ENCODE assay signal across 21 mouse cellular contexts in genomic region chr6:57811748-57812730, GRCm38 (mm10). TPM values are rescaled to one million over a fixed set of nuclear protein-coding genes. Genes with fewer than 3 reads are reported as not detected.
DNase-seq lines count a peak whose midpoint lies in the region; ATAC-seq lines count a peak whose summit lies in the region.
"Had no signal": no experiment of that assay in that cellular context is flagged by ENCODE, and none has a peak within 500 bp of the region (broad histone marks: within the 10 kb centered on the region; RNA-seq: fewer than 3 reads in every experiment).

No protein-coding gene starts in this region.

- H3K9ac ChIP-seq in hindbrain, embryonic 15.5 days = no peak overlapping the region
- H3K9ac ChIP-seq in hindbrain, embryonic 16.5 days (ENCODE audit: low read depth, low read length) = no peak overlapping the region
- no peak overlapping the region for H3K9ac ChIP-seq in neural tube, embryonic 15.5 days (replicated peaks)
- H3K9ac ChIP-seq in midbrain, embryonic 16.5 days (ENCODE audit: low read depth, low read length) = no peak overlapping the region
- H3K9ac ChIP-seq: forebrain, embryonic 13.5 days; heart, embryonic 13.5 days; hindbrain, embryonic 13.5 days; liver, embryonic 15.5 days had no signal

- no peaks in the 10 kb centered on the region for H3K36me3 ChIP-seq in hindbrain, embryonic 15.5 days
- H3K36me3 ChIP-seq in hindbrain, embryonic 16.5 days (ENCODE audit: control insufficient read depth, insufficient read depth, low read length) = peaks cover 2% of the 10 kb centered on the region; the same call in 1 of the 2 replicates
- peaks cover 9% of the 10 kb centered on the region for H3K36me3 ChIP-seq in neural tube, embryonic 15.5 days
- H3K36me3 ChIP-seq in midbrain, embryonic 16.5 days (ENCODE audit: control insufficient read depth, insufficient read depth, low read length) = no peaks in the 10 kb centered on the region
- H3K36me3 ChIP-seq: liver, embryonic 15.5 days had no signal

- H3K4me1 ChIP-seq in hindbrain, embryonic 15.5 days (replicated peaks) = no peaks in the 10 kb centered on the region
- no peaks in the 10 kb centered on the region for H3K4me1 ChIP-seq in hindbrain, embryonic 16.5 days (ENCODE audit: control insufficient read depth, insufficient read depth, low read depth, low read length)
- no peaks in the 10 kb centered on the region for H3K4me1 ChIP-seq in neural tube, embryonic 15.5 days
- H3K4me1 ChIP-seq in midbrain, embryonic 16.5 days (ENCODE audit: control insufficient read depth, insufficient read depth, low read length) = no peaks in the 10 kb centered on the region
- H3K4me1 ChIP-seq: forebrain, embryonic 13.5 days; hindbrain, embryonic 13.5 days had no signal

- DNase-seq in 3T3-L1 (ENCODE audit: low read depth, low spot score) = peak; percentile 88
- DNase-seq in fat pad, adult 2 months (ENCODE audit: extremely low read depth, low read depth, low spot score) = peak; percentile 73
- no peak for DNase-seq in frontal cortex, postnatal 14 days (ENCODE audit: low spot score in 2 of 2)
- DNase-seq: cerebellum, adult 2 months; gastrocnemius, postnatal 10 days; retina, postnatal 1 day; spleen, adult 18-20 months had no signal

- 88% methylated on average over 3 of the region's 3 CpGs for WGBS in hindbrain, embryonic 15.5 days
- 90% methylated on average over 3 of the region's 3 CpGs for WGBS in hindbrain, embryonic 16.5 days
- 90% methylated on average over 3 of the region's 3 CpGs for WGBS in neural tube, embryonic 15.5 days
- 95% methylated on average over 3 of the region's 3 CpGs for WGBS in midbrain, embryonic 16.5 days

- no peaks in the 10 kb centered on the region for H3K27me3 ChIP-seq in hindbrain, embryonic 15.5 days
- no peaks in the 10 kb centered on the region for H3K27me3 ChIP-seq in hindbrain, embryonic 16.5 days (replicated peaks; ENCODE audit: control insufficient read depth, insufficient read depth, low read length)
- H3K27me3 ChIP-seq in neural tube, embryonic 15.5 days (replicated peaks) = no peaks in the 10 kb centered on the region
- H3K27me3 ChIP-seq in midbrain, embryonic 16.5 days (ENCODE audit: control insufficient read depth, insufficient read depth, low read depth, low read length) = no peaks in the 10 kb centered on the region
- H3K27me3 ChIP-seq: forebrain, embryonic 13.5 days; heart, embryonic 13.5 days; hindbrain, embryonic 13.5 days; liver, embryonic 15.5 days had no signal

- H3K4me3 ChIP-seq in hindbrain, embryonic 15.5 days = no peak overlapping the region
- no peak overlapping the region for H3K4me3 ChIP-seq in hindbrain, embryonic 16.5 days (ENCODE audit: low read length)
- no peak overlapping the region for H3K4me3 ChIP-seq in neural tube, embryonic 15.5 days (replicated peaks)
- no peak overlapping the region for H3K4me3 ChIP-seq in midbrain, embryonic 16.5 days (ENCODE audit: low read depth, low read length)
- H3K4me3 ChIP-seq: forebrain, embryonic 13.5 days; heart, embryonic 13.5 days; hindbrain, embryonic 13.5 days; liver, embryonic 15.5 days had no signal

- no peaks in the 10 kb centered on the region for H3K9me3 ChIP-seq in hindbrain, embryonic 15.5 days
- H3K9me3 ChIP-seq in hindbrain, embryonic 16.5 days (ENCODE audit: control insufficient read depth, low read length) = no peaks in the 10 kb centered on the region; the same call in 1 of the 2 replicates
- 0 out of 2 replicates have a peak, but pooled peaks cover 4% of the 10 kb centered on the region for H3K9me3 ChIP-seq in neural tube, embryonic 15.5 days (replicated peaks)
- 0 out of 2 replicates have a peak, but pooled peaks cover 5% of the 10 kb centered on the region for H3K9me3 ChIP-seq in midbrain, embryonic 16.5 days (replicated peaks; ENCODE audit: control insufficient read depth, low read length, poor library complexity, severe bottlenecking)
- H3K9me3 ChIP-seq: liver, embryonic 15.5 days had no signal

- no peak overlapping the region for H3K4me2 ChIP-seq in hindbrain, embryonic 15.5 days
- H3K4me2 ChIP-seq in hindbrain, embryonic 16.5 days (ENCODE audit: low read length) = no peak overlapping the region
- no peak overlapping the region for H3K4me2 ChIP-seq in neural tube, embryonic 15.5 days
- H3K4me2 ChIP-seq in midbrain, embryonic 16.5 days (ENCODE audit: low read length) = no peak overlapping the region
- H3K4me2 ChIP-seq: forebrain, embryonic 13.5 days; heart, embryonic 13.5 days; hindbrain, embryonic 13.5 days; liver, embryonic 15.5 days had no signal

- H3K27ac ChIP-seq in hindbrain, embryonic 15.5 days (replicated peaks) = no peak overlapping the region
- no peak overlapping the region for H3K27ac ChIP-seq in hindbrain, embryonic 16.5 days (ENCODE audit: low read depth, low read length)
- H3K27ac ChIP-seq in neural tube, embryonic 15.5 days (replicated peaks) = no peak overlapping the region
- no peak overlapping the region for H3K27ac ChIP-seq in midbrain, embryonic 16.5 days (ENCODE audit: low read length)
- H3K27ac ChIP-seq: forebrain, embryonic 13.5 days; heart, embryonic 13.5 days; hindbrain, embryonic 13.5 days; liver, embryonic 15.5 days had no signal

- ATAC-seq in hindbrain, embryonic 15.5 days (ENCODE audit: low FRiP score, low read depth) = 0 out of 2 replicates have a peak, but pooled peaks have one; percentile 30
- ATAC-seq in hindbrain, embryonic 16.5 days = no peak
- peak; percentile 95 for ATAC-seq in megakaryocyte progenitor cell, adult 5-6 weeks (replicated peaks; ENCODE audit: poor library complexity)
- ATAC-seq in neural tube, embryonic 15.5 days (ENCODE audit: low FRiP score) = no peak
- ATAC-seq in midbrain, embryonic 16.5 days = no peak
- ATAC-seq: forebrain, embryonic 13.5 days had no signal

RNA-seq across cellular contexts. Expression of gene Vopp1, which starts 12.9 kb away (rescaled TPM):
- polyA plus RNA-seq in hindbrain, embryonic 15.5 days (2015; fragmentation: Nextera tagmentation; extraction: Ambion mirVana) = 201 and 221 TPM in 2 replicates
- 218 and 224 TPM in 2 replicates for polyA plus RNA-seq in hindbrain, embryonic 16.5 days (2015; fragmentation: Nextera tagmentation; extraction: Ambion mirVana)
- total RNA-seq in megakaryocyte progenitor cell, adult 5-6 weeks (2015) = 10.0 and 12.0 TPM in 2 replicates
- total RNA-seq in megakaryocyte progenitor cell, adult 5-6 weeks (2017) = 10.1 and 14.5 TPM in 2 replicates
- polyA plus RNA-seq in neural tube, embryonic 15.5 days (2015; fragmentation: Nextera tagmentation; extraction: Ambion mirVana) = 170 and 197 TPM in 2 replicates
- polyA plus RNA-seq in midbrain, embryonic 16.5 days (2015; fragmentation: Nextera tagmentation; extraction: Ambion mirVana) = 254 and 266 TPM in 2 replicates

RNA-seq across cellular contexts. Expression of gene Vmn1r21, which starts 38.1 kb away (rescaled TPM):
- not detected in 2 replicates for polyA plus RNA-seq in hindbrain, embryonic 15.5 days (2015; fragmentation: Nextera tagmentation; extraction: Ambion mirVana)
- not detected in 2 replicates for polyA plus RNA-seq in hindbrain, embryonic 16.5 days (2015; fragmentation: Nextera tagmentation; extraction: Ambion mirVana)
- total RNA-seq in megakaryocyte progenitor cell, adult 5-6 weeks (2015) = not detected in 2 replicates
- total RNA-seq in megakaryocyte progenitor cell, adult 5-6 weeks (2017) = not detected in 2 replicates
- polyA plus RNA-seq in neural tube, embryonic 15.5 days (2015; fragmentation: Nextera tagmentation; extraction: Ambion mirVana) = not detected in 2 replicates
- polyA plus RNA-seq in midbrain, embryonic 16.5 days (2015; fragmentation: Nextera tagmentation; extraction: Ambion mirVana) = 0.10 TPM in 1 of 2 replicates, not detected in the other
- total RNA-seq: gastrocnemius, postnatal 10 days; layer of hippocampus, adult 8-10 months; left cerebral cortex, postnatal 14 days had no signal
- polyA plus RNA-seq: C2C12; cerebellum, adult 2 months; embryonic facial prominence, embryonic 11.5 days; forebrain, embryonic 13.5 days; heart, embryonic 13.5 days; hindbrain, embryonic 13.5 days; liver, embryonic 15.5 days; neural tube, embryonic 11.5 days had no signal

Comparison
In these comparisons a context has a peak if more than half of its experiments do, and no peak if none do; other contexts are left out.
1. ATAC-seq: peak in hindbrain, embryonic 15.5 days (single experiment) and megakaryocyte progenitor cell, adult 5-6 weeks (single experiment); none in hindbrain, embryonic 16.5 days (single experiment), neural tube, embryonic 15.5 days (single experiment) and midbrain, embryonic 16.5 days (single experiment).
2. DNase-seq: peak in 3T3-L1 (single experiment) and fat pad, adult 2 months (single experiment); none in frontal cortex, postnatal 14 days (0 of 2).